Mouse (Mus musculus) liver, embryonic 12.5 days (tissue): ENCODE data around the gene Myo1g. TPM values are rescaled to one million over a fixed set of nuclear protein-coding genes. Genes with fewer than 3 reads are reported as not detected.
A peak's percentile ranks its signal among the peaks of the same experiment; 100 is the strongest.

Source experiments
- ATAC-seq: fragments of 200-750 bp; cut with Nextera tagmentation; 2 replicates; pipeline ENCODE4 v1.8.0; 2017; ENCODE audit warnings: moderate number of reproducible peaks, mild to moderate bottlenecking, moderate library complexity
- H3K27ac ChIP-seq: fragments of 300-500 bp; sonication (generic); 2 replicates; pipeline ENCODE4 v1.5.1; 2016; ENCODE audit warnings: mild to moderate bottlenecking
- H3K27me3 ChIP-seq: fragments of 300-500 bp; sonication (generic); replicated peaks from 2 replicates; pipeline ENCODE4 v1.6.1; 2016; ENCODE audit warnings: mild to moderate bottlenecking, moderate library complexity
- H3K36me3 ChIP-seq: fragments of 300-500 bp; sonication (generic); 2 replicates; pipeline ENCODE4 v1.6.1; 2016; ENCODE audit warnings: mild to moderate bottlenecking, moderate library complexity
- H3K4me1 ChIP-seq: fragments of 300-500 bp; sonication (generic); 2 replicates; pipeline ENCODE4 v1.6.1; 2016
- H3K4me2 ChIP-seq: fragments of 300-500 bp; sonication (generic); 2 replicates; pipeline ENCODE4 v1.6.1; 2016; ENCODE audit warnings: mild to moderate bottlenecking, moderate library complexity
- H3K4me3 ChIP-seq: fragments of 300-500 bp; sonication (generic); 2 replicates; pipeline ENCODE4 v1.5.1; 2016; ENCODE audit warnings: mild to moderate bottlenecking, moderate library complexity
- H3K9ac ChIP-seq: fragments of 300-500 bp; sonication (generic); 2 replicates; pipeline ENCODE4 v1.6.1; 2016; ENCODE audit warnings: mild to moderate bottlenecking, moderate library complexity
- H3K9me3 ChIP-seq: fragments of 300-500 bp; sonication (generic); replicated peaks from 2 replicates; pipeline ENCODE4 v1.6.1; 2016; ENCODE audit warnings: mild to moderate bottlenecking, moderate library complexity
- WGBS: fragments of 180-500 bp; shearing (Covaris S2); methylation state at CpG from one replicate; pipeline ENCODE4 v1.1.7; 2016; ENCODE audit not compliant: insufficient replicate concordance; 5-methylcytosine and 5-hydroxymethylcytosine counted together
- polyA plus RNA-seq: library from polyadenylated mRNA; unstranded; fragments of >200 nt; fragmentation: Nextera tagmentation; extraction: Ambion mirVana; gene quantifications from 2 replicates; pipeline ENCODE4 v1.2.1, GENCODE M21; 2016

Myo1g gene
- polyA plus RNA-seq: 5.8 and 6.2 TPM in 2 replicates

DNA sequence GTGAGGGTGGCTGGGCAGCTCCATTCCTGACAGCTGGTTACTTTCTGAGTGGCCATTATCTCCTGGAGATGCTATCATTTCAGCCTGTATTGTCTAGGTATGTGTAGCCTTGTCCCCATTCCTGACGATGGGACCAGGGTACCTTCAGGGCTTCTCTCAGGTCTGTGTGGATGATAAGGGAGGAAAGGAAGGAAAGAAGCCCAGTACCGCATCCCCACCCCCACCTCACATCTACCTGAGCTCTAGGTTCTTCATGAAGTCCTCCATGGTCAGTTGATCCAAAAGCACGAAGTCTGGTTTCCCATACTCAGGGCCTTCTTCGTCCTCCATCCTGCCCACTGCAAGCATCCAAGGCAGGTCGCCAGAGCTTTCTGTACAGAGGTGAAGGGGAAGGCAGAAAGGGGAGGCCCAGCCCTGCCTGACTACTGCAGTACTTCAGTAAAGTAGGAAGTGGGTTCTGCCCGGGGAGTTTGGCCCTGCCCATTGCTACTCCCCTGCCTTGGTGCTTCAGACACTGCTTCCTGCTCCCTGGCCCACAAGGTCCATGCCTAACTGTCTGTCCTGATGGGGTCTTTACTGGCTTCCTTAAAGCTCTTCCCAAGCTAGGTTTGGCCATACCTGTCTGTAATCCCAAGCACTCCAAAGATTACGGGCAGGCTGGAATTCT lies at the start of gene Myo1g:
Myo1g (minus strand) TSS at position 459 of the 667 bp plus-strand sequence.
- Histone ChIP-seq H3K9me3 (no peaks in the 10 kb centered on the region), H3K27me3 (peaks cover 5% of the 10 kb centered on the region; the same call in 1 of the 2 replicates), H3K4me1 (peaks cover 29% of the 10 kb centered on the region), H3K36me3 (peaks cover 22% of the 10 kb centered on the region), H3K9ac (no peak within 1 kb of the TSS), H3K4me2 (peak within 1 kb of the TSS; percentile 42), H3K27ac (peak within 1 kb of the TSS; percentile 65; the same call in 1 of the 2 replicates), H3K4me3 (peak within 1 kb of the TSS; percentile 16)
- WGBS: 29% methylated on average over 7 of the region's 7 CpGs
- ATAC-seq: no peak

DNA sequence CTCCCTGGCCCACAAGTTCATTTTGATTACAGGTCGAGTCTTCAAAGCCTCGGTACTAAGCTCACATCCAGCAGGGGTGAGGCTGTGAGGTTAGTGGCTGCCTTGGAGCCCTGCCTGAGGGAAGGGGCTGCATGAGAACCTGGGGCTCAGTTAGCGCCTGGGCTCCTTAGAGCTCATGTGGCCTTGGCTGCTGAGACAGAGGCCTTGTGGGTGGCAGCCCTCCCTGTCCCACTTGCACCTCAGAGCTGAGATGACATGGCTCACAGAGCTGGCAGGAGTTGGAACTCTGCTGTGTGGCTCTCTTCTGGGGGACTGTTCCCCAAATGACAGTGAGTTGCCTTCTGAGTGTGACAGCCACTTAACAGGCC lies 48.6 kb upstream of the Myo1g start:
- no peak overlapping the region for H3K4me3 ChIP-seq
- no peak overlapping the region for H3K9ac ChIP-seq
- WGBS: 45% methylated on average over 3 of the region's 3 CpGs
- peak overlapping the region; percentile 68 for H3K27ac ChIP-seq
- peaks cover 73% of the 10 kb centered on the region for H3K36me3 ChIP-seq
- peaks cover 44% of the 10 kb centered on the region for H3K4me1 ChIP-seq
- no peaks in the 10 kb centered on the region for H3K27me3 ChIP-seq
- no peak for ATAC-seq
- no peaks in the 10 kb centered on the region for H3K9me3 ChIP-seq
- H3K4me2 ChIP-seq: no peak overlapping the region

DNA sequence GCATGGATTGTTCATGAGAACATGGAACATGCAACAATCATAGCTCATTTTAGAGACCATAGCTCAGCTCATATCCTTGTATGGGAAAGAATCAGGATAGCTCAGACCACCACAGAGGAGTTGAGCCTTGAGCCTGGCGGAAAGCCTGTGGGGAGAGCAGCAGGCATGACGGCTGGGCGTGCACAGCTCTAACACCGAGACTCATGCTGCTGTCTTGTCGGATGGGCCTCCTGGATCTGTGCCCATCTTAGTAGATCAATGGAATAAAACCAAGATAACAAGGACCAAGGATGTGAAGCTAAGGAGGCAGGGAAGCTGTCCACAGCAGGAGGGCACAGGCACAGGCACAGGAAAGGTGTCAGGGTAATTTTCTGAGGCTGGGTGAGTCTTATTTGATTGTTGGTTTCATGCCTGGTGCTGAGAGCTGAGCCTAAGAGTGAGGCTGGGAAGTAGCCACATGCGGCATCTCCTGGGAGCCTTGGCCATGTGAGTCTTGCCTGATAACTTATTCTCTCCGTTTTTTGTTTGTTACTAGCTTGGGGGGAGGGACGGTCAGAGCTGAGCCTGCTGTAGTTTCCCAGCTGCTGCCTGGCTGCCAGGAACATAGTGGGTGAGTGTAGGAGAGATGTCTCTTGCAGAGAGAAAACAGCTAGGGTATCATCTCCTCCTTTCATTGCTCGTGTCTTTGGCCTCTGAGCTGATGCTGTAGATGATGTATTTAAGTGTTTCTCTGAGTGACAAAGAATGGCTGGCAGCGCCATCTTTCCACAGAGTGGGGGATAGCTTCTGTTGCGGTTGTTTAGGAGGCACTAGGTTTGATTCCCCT lies 48.0 kb upstream of the Myo1g start:
- 53% methylated on average over 11 of the region's 11 CpGs for WGBS
- peak; percentile 20; the same call in 1 of the 2 replicates for ATAC-seq
- peak overlapping the region; percentile 68 for H3K27ac ChIP-seq

DNA sequence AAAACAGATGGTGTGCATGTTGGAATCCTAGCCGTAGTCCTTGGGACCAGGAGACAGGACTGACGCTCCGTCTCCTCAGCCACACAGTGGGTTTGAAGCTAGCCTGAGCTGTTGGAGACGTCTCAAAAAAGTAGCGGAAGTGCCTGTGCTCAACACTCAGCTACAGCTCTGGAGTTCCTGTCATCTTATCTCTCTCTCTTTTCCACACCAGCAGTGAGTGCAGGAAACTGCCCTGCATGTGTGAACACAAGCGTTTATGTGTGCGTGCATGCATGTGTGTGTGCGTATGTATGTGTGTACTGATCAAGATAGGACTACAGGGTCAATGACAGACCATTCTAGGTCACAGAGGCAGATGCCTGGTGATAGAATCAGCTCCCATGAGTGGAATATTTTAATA lies 47.2 kb upstream of the Myo1g start:
- H3K4me3 ChIP-seq: no peak overlapping the region
- no peaks in the 10 kb centered on the region for H3K9me3 ChIP-seq
- no peak overlapping the region for H3K9ac ChIP-seq
- peaks cover 76% of the 10 kb centered on the region for H3K36me3 ChIP-seq
- peaks cover 48% of the 10 kb centered on the region for H3K4me1 ChIP-seq
- ATAC-seq: peak; percentile 62
- H3K27ac ChIP-seq: peak overlapping the region; percentile 68
- H3K27me3 ChIP-seq: no peaks in the 10 kb centered on the region
- H3K4me2 ChIP-seq: peak overlapping the region; percentile 13
- 38% methylated on average over 8 of the region's 8 CpGs for WGBS

More for the DNA sequence above, 48.0 kb upstream of the Myo1g start:
- Histone ChIP-seq H3K9me3 (no peaks in the 10 kb centered on the region), H3K4me3 (no peak overlapping the region), H3K27me3 (no peaks in the 10 kb centered on the region), H3K4me2 (peak overlapping the region; percentile 26; the same call in 1 of the 2 replicates), H3K4me1 (peaks cover 44% of the 10 kb centered on the region), H3K36me3 (peaks cover 76% of the 10 kb centered on the region), H3K9ac (peak overlapping the region; percentile 3; the same call in 1 of the 2 replicates)

DNA sequence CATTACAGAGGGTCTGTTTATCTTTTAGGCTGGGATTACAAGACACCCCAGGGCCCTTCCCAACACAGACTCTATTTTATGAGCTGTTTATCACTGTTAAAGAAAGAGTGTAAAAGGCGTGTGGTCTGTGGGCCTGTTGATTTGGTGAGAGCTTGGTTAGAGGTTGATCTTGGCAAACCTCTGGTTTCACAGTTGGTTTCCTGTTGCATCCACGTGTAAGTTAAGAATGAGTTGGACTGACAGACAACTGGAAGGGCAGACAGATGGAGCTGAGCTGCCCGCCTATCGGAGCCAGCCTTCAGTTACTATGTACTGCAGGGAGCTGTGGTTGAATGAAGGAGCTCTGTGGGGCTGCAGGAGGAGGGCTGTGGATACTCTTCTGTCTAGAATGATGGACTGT lies 45.7 kb upstream of the Myo1g start:
- Histone ChIP-seq H3K4me2 (no peak overlapping the region), H3K36me3 (peaks cover 69% of the 10 kb centered on the region), H3K27ac (no peak overlapping the region), H3K9me3 (no peaks in the 10 kb centered on the region), H3K4me1 (peaks cover 60% of the 10 kb centered on the region), H3K27me3 (no peaks in the 10 kb centered on the region), H3K9ac (no peak overlapping the region), H3K4me3 (no peak overlapping the region)
- ATAC-seq: no peak
- 48% methylated on average over 4 of the region's 4 CpGs for WGBS

DNA sequence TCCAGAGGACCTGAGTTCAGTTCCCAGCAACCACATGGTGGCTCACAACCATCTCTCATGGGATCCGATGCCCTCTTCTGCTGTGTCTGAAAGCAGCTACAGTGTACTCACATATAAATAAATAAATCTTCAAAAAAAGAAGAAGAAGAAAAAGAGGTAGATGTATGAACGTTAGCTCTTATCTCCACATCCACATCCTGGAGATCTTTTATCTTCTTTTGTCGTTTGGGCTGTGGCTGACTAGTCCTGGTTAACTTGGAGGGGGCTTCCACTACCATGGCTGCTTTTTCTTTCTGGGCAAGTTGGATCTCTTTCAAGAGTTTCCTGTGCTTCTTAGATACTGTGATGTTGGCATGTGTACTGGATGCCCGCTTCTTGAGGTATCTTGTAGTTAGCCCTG lies 42.4 kb upstream of the Myo1g start:
- WGBS: 53% methylated on average over 4 of the region's 4 CpGs
- Histone ChIP-seq H3K4me3 (no peak overlapping the region), H3K9me3 (no peaks in the 10 kb centered on the region), H3K4me2 (no peak overlapping the region), H3K9ac (no peak overlapping the region), H3K27me3 (no peaks in the 10 kb centered on the region), H3K4me1 (peaks cover 66% of the 10 kb centered on the region), H3K36me3 (peaks cover 48% of the 10 kb centered on the region), H3K27ac (no peak overlapping the region)
- no peak for ATAC-seq

DNA sequence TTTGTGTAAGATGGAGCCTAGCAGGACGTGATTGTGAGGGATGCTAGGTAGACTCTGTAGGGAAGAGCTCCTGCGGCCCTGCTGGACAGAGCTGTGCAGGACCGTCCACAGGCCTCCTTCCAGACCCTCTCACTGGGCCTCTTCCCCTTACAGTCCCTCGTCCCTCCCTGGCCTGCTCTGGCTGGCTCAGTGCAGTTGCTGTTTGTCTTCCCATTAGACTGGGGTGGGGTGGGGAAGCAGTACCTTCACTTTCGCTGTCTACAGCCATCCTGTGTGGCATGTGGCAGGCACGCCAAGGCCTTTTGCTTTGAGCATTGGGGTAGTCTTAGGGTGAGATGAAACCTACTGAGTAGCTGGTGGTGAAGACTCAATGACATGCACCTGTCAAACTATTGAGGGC lies 41.6 kb upstream of the Myo1g start:
- ATAC-seq: peak; percentile 40; the same call in 1 of the 2 replicates
- Histone ChIP-seq H3K9ac (no peak overlapping the region), H3K27ac (no peak overlapping the region), H3K27me3 (no peaks in the 10 kb centered on the region), H3K4me1 (peaks cover 67% of the 10 kb centered on the region), H3K4me2 (peak overlapping the region; percentile 46), H3K4me3 (no peak overlapping the region), H3K9me3 (no peaks in the 10 kb centered on the region), H3K36me3 (peaks cover 54% of the 10 kb centered on the region)
- WGBS: 58% methylated on average over 6 of the region's 6 CpGs

DNA sequence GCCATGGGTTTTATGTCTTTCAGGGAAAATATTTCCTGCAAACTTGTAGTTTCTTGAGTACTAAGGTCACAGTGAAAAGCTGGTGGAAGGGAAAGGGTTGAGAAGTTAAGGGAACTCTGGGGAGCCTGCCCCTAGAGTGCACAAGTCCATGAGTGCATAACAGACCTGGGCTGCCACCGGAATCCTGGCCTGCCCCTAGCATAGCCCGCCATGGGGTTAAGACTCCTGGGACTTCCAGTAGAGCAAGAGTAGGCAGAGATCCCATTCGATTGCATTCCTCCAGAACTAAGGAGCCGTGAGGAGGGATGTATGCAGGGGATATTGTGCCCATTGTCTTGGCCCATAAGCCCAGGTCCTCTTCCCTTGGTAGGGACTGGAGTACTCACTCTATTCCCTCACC lies 40.7 kb upstream of the Myo1g start:
- H3K9me3 ChIP-seq: no peaks in the 10 kb centered on the region
- H3K9ac ChIP-seq: peak overlapping the region; percentile 18; the same call in 1 of the 2 replicates
- peak overlapping the region; percentile 23; the same call in 1 of the 2 replicates for H3K4me3 ChIP-seq
- H3K36me3 ChIP-seq: peaks cover 57% of the 10 kb centered on the region
- peak overlapping the region; percentile 46 for H3K4me2 ChIP-seq
- H3K27me3 ChIP-seq: no peaks in the 10 kb centered on the region
- WGBS: 68% methylated on average over 4 of the region's 4 CpGs
- peaks cover 60% of the 10 kb centered on the region for H3K4me1 ChIP-seq
- ATAC-seq: no peak
- peak overlapping the region; percentile 59 for H3K27ac ChIP-seq

DNA sequence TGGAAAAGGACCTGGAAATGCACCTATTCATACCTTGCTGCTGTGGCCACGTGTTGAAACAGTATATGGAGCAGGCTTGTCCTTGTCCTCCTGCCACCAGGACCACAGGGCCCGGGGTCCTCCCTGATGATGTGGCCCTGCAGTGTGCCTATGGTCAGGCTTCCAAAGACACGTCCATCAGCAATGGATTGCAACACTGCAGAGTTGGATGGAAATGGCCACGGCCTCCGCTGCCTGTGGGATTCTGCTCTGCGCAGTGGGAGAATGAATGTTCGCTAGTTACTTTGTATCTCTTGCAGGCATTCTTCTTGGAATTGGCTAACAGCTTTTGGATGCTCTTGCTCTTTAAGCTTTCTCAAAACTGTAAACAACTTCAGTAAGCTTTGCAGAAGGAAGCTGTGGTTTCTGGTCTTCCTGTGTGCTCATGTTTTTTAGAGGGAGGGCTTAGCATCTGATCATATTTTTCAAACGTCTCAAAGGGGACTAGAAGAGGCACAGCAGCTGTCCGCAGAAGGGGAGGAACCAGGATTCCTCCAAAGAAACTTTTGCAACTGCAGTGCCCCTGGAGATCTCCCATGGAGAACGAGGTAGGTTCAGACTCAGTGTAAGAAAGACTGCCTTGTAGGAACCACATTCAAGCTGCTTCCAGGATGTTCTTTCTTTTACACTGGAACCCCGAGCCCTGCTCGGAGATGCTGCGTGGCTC lies 40.0 kb upstream of the Myo1g start:
- H3K4me2 ChIP-seq: peak overlapping the region; percentile 46
- peaks cover 53% of the 10 kb centered on the region for H3K4me1 ChIP-seq
- 0 out of 2 replicates have a peak overlapping the region, but pooled peaks have one; percentile 18 for H3K9ac ChIP-seq
- 31% methylated on average over 13 of the region's 13 CpGs for WGBS
- peaks cover 58% of the 10 kb centered on the region for H3K36me3 ChIP-seq
- H3K27ac ChIP-seq: peak overlapping the region; percentile 59
- H3K27me3 ChIP-seq: no peaks in the 10 kb centered on the region
- H3K9me3 ChIP-seq: no peaks in the 10 kb centered on the region
- H3K4me3 ChIP-seq: peak overlapping the region; percentile 23; the same call in 1 of the 2 replicates
- no peak for ATAC-seq

DNA sequence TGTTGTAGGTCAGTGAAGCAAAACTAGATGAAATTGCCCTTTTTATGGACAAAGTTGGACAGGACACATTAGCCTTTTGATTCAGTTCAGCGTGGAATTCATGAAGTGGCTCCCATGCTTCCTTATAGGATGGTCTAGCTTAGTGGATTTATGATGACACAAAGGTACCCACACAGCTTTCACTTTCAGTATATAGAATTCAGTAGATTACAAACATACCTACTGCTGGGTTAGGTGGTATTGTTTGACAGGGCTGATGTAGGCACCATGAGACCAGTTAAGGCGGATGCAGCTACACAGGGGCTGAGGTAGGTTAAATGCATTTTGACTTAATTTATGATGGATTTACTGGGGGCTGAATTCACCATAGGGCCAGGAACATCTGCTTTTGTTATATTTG lies 39.2 kb upstream of the Myo1g start:
- no peak for ATAC-seq
- peaks cover 58% of the 10 kb centered on the region for H3K36me3 ChIP-seq

DNA sequence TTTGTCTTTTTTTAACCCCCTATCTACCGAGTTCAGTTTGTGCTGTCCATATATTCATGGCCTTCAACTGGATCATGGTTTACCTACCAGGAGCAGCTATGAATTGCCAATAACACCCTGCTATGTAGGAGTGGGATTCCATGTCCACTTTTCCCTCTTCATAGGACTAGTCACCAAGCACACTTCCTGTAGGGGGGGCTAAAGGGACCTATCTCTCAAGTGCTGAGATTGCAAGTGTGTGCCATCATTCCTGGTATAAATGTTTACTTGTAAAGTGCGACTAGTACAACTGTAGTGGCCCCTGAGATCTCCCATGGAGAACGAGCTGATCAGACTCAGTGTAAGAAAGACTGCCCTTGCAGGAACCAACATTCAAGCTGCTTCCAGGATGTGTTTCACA lies 37.5 kb upstream of the Myo1g start:
- no peak overlapping the region for H3K4me3 ChIP-seq
- 48% methylated on average over 3 of the region's 3 CpGs for WGBS

More for the DNA sequence above, 39.2 kb upstream of the Myo1g start:
- Histone ChIP-seq H3K9me3 (no peaks in the 10 kb centered on the region), H3K4me1 (peaks cover 54% of the 10 kb centered on the region), H3K27ac (no peak overlapping the region), H3K4me3 (no peak overlapping the region), H3K4me2 (no peak overlapping the region), H3K9ac (no peak overlapping the region), H3K27me3 (no peaks in the 10 kb centered on the region)
- WGBS: 84% methylated on average over 2 of the region's 2 CpGs

More for the DNA sequence above, 37.5 kb upstream of the Myo1g start:
- Histone ChIP-seq H3K27ac (no peak overlapping the region), H3K36me3 (peaks cover 50% of the 10 kb centered on the region), H3K4me1 (peaks cover 59% of the 10 kb centered on the region), H3K27me3 (no peaks in the 10 kb centered on the region), H3K9ac (no peak overlapping the region), H3K4me2 (no peak overlapping the region), H3K9me3 (no peaks in the 10 kb centered on the region)
- no peak for ATAC-seq
